Mouse (Mus musculus): ENCODE measurements at regions not wholly inside any gene's neighbourhood (a gene's known extent, or its start where the extent isn't known, plus 50 kb on each side); places are given as distances from the start of the nearest gene placed in this dataset.
A peak's percentile ranks its signal among the peaks of the same experiment; 100 is the strongest.

GRCm38 (mm10) chrX:11170416-11170815 is 128.6 kb upstream of the H2al1a start:
- DNase-seq (ENCODE audit: low spot score), result no peak

- peak; percentile 0 for DNase-seq (ENCODE audit: low spot score)
Observed at GRCm38 (mm10) chrX:11180194-11180816, 118.8 kb upstream of the H2al1a start.

- DNase-seq (ENCODE audit: low spot score), result no peak
Observed at GRCm38 (mm10) chrX:11181855-11182254, 117.2 kb upstream of the H2al1a start.

- no peak for DNase-seq (ENCODE audit: low spot score)
Observed at GRCm38 (mm10) chrX:11190851-11191250, 108.2 kb upstream of the H2al1a start.

GRCm38 (mm10) chrX:11204135-11204534 is 94.9 kb upstream of the H2al1a start:
- no peak for DNase-seq (ENCODE audit: low spot score)

GRCm38 (mm10) chrX:11209895-11210294 is 89.2 kb upstream of the H2al1a start:
- DNase-seq (ENCODE audit: low spot score), result no peak

GRCm38 (mm10) chrX:11212811-11213210 is 86.2 kb upstream of the H2al1a start:
- no peak for DNase-seq (ENCODE audit: low spot score)

GRCm38 (mm10) chrX:11213492-11213891 is 85.6 kb upstream of the H2al1a start:
- peak; percentile 1 for DNase-seq (ENCODE audit: low spot score)

GRCm38 (mm10) chrX:11239066-11239465 is 60.0 kb upstream of the H2al1a start:
- no peak for DNase-seq (ENCODE audit: low spot score)

- DNase-seq (ENCODE audit: low spot score), result no peak
Observed at GRCm38 (mm10) chrX:11245576-11245975, 53.5 kb upstream of the H2al1a start.
